Mouse (Mus musculus): ENCODE results near the gene Gm3106.
"Not testable (repeated sequence)": the region's sequence is repeated elsewhere in the genome, so short reads cannot be mapped to it uniquely, and the experiment has no call there.

Gene Gm3106

GRCm38 (mm10) chr5:94217705-94218104 is at the start of gene Gm3106:
Gene Gm3106, plus strand, starts transcription at chr5:94218005.
- not testable (repeated sequence) for DNase-seq (ENCODE audit: low spot score)

All from ovary, postnatal 10 days (tissue).